Mouse (Mus musculus): ENCODE data around the gene Stambpl1.

- TF ChIP-seq CTCF (conservative IDR thresholded peaks at IDR 0.05; ENCODE audit: insufficient read depth, insufficient read length, low read depth, low read length) (no peak), POLR2A (IDR thresholded peaks at IDR 0.05; ENCODE audit: low read depth, low read length) (no peak)
Observed at GRCm38 (mm10) chr19:34212489-34213250, 20.6 kb downstream of the Stambpl1 start.
